Mouse (Mus musculus) CH12.LX (cell line): ENCODE measurements at regions not wholly inside any gene's neighbourhood (a gene's known extent, or its start where the extent isn't known, plus 50 kb on each side); places are given as distances from the start of the nearest gene placed in this dataset.

Source experiments
- DNase-seq: peaks from one replicate; pipeline ENCODE4 v3.0.0-alpha.2; 2013; ENCODE audit errors: extremely low read depth
- H3K27ac ChIP-seq: 2 replicates; pipeline ENCODE4 v1.5.1; 2012; ENCODE audit warnings: low read depth, mild to moderate bottlenecking, control low read depth, moderate library complexity; ENCODE audit not compliant: insufficient read depth
- H3K27me3 ChIP-seq: replicated peaks from 2 replicates; pipeline ENCODE3; 2012; ENCODE audit warnings: inconsistent platforms
- H3K36me3 ChIP-seq, 2 experiments: replicated peaks in 1 of 2; 2 replicates each; pipeline versions ENCODE3 to v1.6.1; 2012; ENCODE audit warnings: inconsistent platforms in 1 of 2, low read length in 1 of 2, mild to moderate bottlenecking in 1 of 2, mixed read lengths in 1 of 2, moderate library complexity in 1 of 2; ENCODE audit not compliant: control insufficient read depth in 1 of 2, insufficient read depth in 1 of 2
- H3K4me1 ChIP-seq, 2 experiments: 2 replicates each; pipeline ENCODE4 v1.6.1; 2012; ENCODE audit warnings: inconsistent platforms in 1 of 2, moderate library complexity in 1 of 2; ENCODE audit not compliant: insufficient read depth in 2 of 2, control insufficient read depth in 1 of 2
- H3K4me2 ChIP-seq: 2 replicates; pipeline ENCODE4 v1.6.1; 2012; ENCODE audit warnings: low read depth, mild to moderate bottlenecking, control low read depth; ENCODE audit not compliant: poor library complexity, insufficient read depth, severe bottlenecking
- H3K4me3 ChIP-seq, 3 experiments: fragments of 150-350 bp in 1 of 3; sonication (generic) in 1 of 3; replicated peaks in 1 of 3; 2 replicates each; pipeline versions ENCODE3 to v1.5.1; 2011 to 2012; ENCODE audit warnings: low read depth in 2 of 3, low read length in 2 of 3, mild to moderate bottlenecking in 2 of 3, moderate library complexity in 2 of 3, control low read depth in 1 of 3, improper control_type of control experiment in 1 of 3, inconsistent platforms in 1 of 3, mixed read lengths in 1 of 3; ENCODE audit not compliant: poor library complexity in 1 of 3
- H3K79me2 ChIP-seq: replicated peaks from 2 replicates; pipeline ENCODE4 v1.6.1; 2012; ENCODE audit warnings: mild to moderate bottlenecking, moderate library complexity; ENCODE audit not compliant: control insufficient read depth, poor library complexity, insufficient read depth, severe bottlenecking; ENCODE audit errors: extremely low read depth
- H3K9ac ChIP-seq: 2 replicates; pipeline ENCODE4 v1.6.1; 2012; ENCODE audit warnings: low read depth, mild to moderate bottlenecking, control low read depth, moderate library complexity; ENCODE audit not compliant: insufficient read depth
- H3K9me3 ChIP-seq: replicated peaks from 2 replicates; pipeline ENCODE3; 2012; ENCODE audit warnings: low read length, inconsistent platforms, mixed read lengths
- BHLHE40 ChIP-seq: IDR thresholded peaks from 2 replicates; pipeline ENCODE4 v1.6.1; 2011; ENCODE audit warnings: mild to moderate bottlenecking, low read depth, low read length, improper control_type of control experiment
- CHD2 ChIP-seq: IDR thresholded peaks from 2 replicates; pipeline ENCODE4 v1.6.1; 2011; ENCODE audit warnings: low read length, improper control_type of control experiment
- CTCF ChIP-seq, 2 experiments: IDR thresholded peaks in 1 of 2; conservative IDR thresholded peaks in 1 of 2; 2 replicates each; pipeline ENCODE4 v1.5.1; 2011 to 2012; ENCODE audit warnings: low read depth in 2 of 2, low read length in 2 of 2, improper control_type of control experiment in 1 of 2, inconsistent platforms in 1 of 2, mild to moderate bottlenecking in 1 of 2, moderate library complexity in 1 of 2
- E2F4 ChIP-seq: IDR thresholded peaks from 2 replicates; pipeline ENCODE4 v1.6.1; 2011; ENCODE audit warnings: low read depth, low read length, improper control_type of control experiment; ENCODE audit not compliant: insufficient replicate concordance
- EP300 ChIP-seq: IDR thresholded peaks from 2 replicates; pipeline ENCODE4 v1.6.1; 2011; ENCODE audit warnings: low read length, improper control_type of control experiment
- GABPA ChIP-seq: IDR thresholded peaks from 2 replicates; pipeline ENCODE4 v1.6.1; 2012; ENCODE audit warnings: low read depth, low read length, improper control_type of control experiment, inconsistent platforms; ENCODE audit not compliant: insufficient replicate concordance
- IRF4 ChIP-seq: IDR thresholded peaks from 2 replicates; pipeline ENCODE4 v1.6.1; 2014; ENCODE audit warnings: low read depth, mild to moderate bottlenecking, inconsistent platforms, low read length, improper control_type of control experiment
- JUN ChIP-seq: IDR thresholded peaks from 2 replicates; pipeline ENCODE4 v1.6.1; 2011; ENCODE audit warnings: low read depth, mild to moderate bottlenecking, low read length, improper control_type of control experiment, moderate library complexity; ENCODE audit not compliant: insufficient read depth
- JUND ChIP-seq: conservative IDR thresholded peaks from 2 replicates; pipeline ENCODE4 v1.6.1; 2011; ENCODE audit warnings: low read depth, low read length, improper control_type of control experiment
- KAT2A ChIP-seq: IDR thresholded peaks from 2 replicates; pipeline ENCODE4 v1.6.1; 2012; ENCODE audit warnings: low read length, improper control_type of control experiment, inconsistent platforms; ENCODE audit not compliant: insufficient replicate concordance
- MAFK ChIP-seq: IDR thresholded peaks from 2 replicates; pipeline ENCODE4 v1.6.1; 2011; ENCODE audit warnings: low read length, improper control_type of control experiment; ENCODE audit not compliant: insufficient replicate concordance
- MAX ChIP-seq: IDR thresholded peaks from 2 replicates; pipeline ENCODE4 v1.6.1; 2011; ENCODE audit warnings: low read length, improper control_type of control experiment
- MAZ ChIP-seq: IDR thresholded peaks from 2 replicates; pipeline ENCODE4 v1.6.1; 2012; ENCODE audit warnings: low read depth, mild to moderate bottlenecking, inconsistent platforms, low read length, improper control_type of control experiment, moderate library complexity
- MEF2A ChIP-seq: IDR thresholded peaks from 2 replicates; pipeline ENCODE4 v1.6.1; 2014; ENCODE audit warnings: low read depth, mild to moderate bottlenecking, inconsistent platforms, low read length, improper control_type of control experiment, borderline replicate concordance
- MYC ChIP-seq: IDR thresholded peaks from 2 replicates; pipeline ENCODE4 v1.6.1; 2011; ENCODE audit warnings: low read depth, mild to moderate bottlenecking, improper control_type of control experiment, low read length
- NELFE ChIP-seq: IDR thresholded peaks from 2 replicates; pipeline ENCODE4 v1.6.1; 2011; ENCODE audit warnings: low read depth, low read length, improper control_type of control experiment
- PAX5 ChIP-seq: IDR thresholded peaks from 2 replicates; pipeline ENCODE4 v1.6.1; 2012; ENCODE audit warnings: low read length, inconsistent platforms, mixed read lengths
- POLR2AphosphoS2 ChIP-seq: IDR thresholded peaks from 2 replicates; pipeline ENCODE4 v1.6.1; 2011; ENCODE audit warnings: low read depth, low read length, improper control_type of control experiment
- SIN3A ChIP-seq: IDR thresholded peaks from 2 replicates; pipeline ENCODE4 v1.6.1; 2012; ENCODE audit warnings: low read length, improper control_type of control experiment, inconsistent platforms
- TBP ChIP-seq: conservative IDR thresholded peaks from 2 replicates; pipeline ENCODE4 v1.6.1; 2011; ENCODE audit warnings: low read depth, low read length, improper control_type of control experiment
- TCF12 ChIP-seq: IDR thresholded peaks from 2 replicates; pipeline ENCODE4 v1.6.1; 2014; ENCODE audit warnings: low read depth, mild to moderate bottlenecking, inconsistent platforms, low read length, improper control_type of control experiment
- UBTF ChIP-seq: IDR thresholded peaks from 2 replicates; pipeline ENCODE4 v1.6.1; 2012; ENCODE audit warnings: low read depth, mild to moderate bottlenecking, inconsistent platforms, low read length, improper control_type of control experiment, moderate library complexity
- ZC3H11A ChIP-seq: IDR thresholded peaks from 2 replicates; pipeline ENCODE4 v1.6.1; 2012; ENCODE audit warnings: low read depth, mild to moderate bottlenecking, inconsistent platforms, low read length, improper control_type of control experiment
- ZKSCAN1 ChIP-seq: IDR thresholded peaks from 2 replicates; pipeline ENCODE4 v1.6.1; 2012; ENCODE audit warnings: low read depth, inconsistent platforms, low read length, improper control_type of control experiment, borderline replicate concordance
- dilution Hi-C: fragments of 300-500 bp; cut with MboI; formaldehyde crosslinking; loops from 2 replicates; pipeline ENCODE4 v1.14.3; 2020; ENCODE audit warnings: low sequenced_read_pairs; ENCODE audit not compliant: extremely low pct_unique_long_range_greater_than_20kb, extremely low pct_ligation_motif_present
- in situ Hi-C: fragments of 300-500 bp; cut with MboI; formaldehyde crosslinking; loops from 3 replicates; pipeline ENCODE4 v1.14.3; 2019; ENCODE audit warnings: low sequenced_read_pairs, low pct_ligation_motif_present, low pct_unique_long_range_greater_than_20kb, mixed read lengths

GRCm38 (mm10) chr3:6887936-6888335 lies 267.7 kb upstream of the 1700008P02Rik start:
- dilution Hi-C loops, result no loop called here
- in situ Hi-C loops, result no loop called here
- no peak overlapping the region for H3K4me2 ChIP-seq

GRCm38 (mm10) chr3:6887053-6887700 lies 266.9 kb upstream of the 1700008P02Rik start:
- in situ Hi-C loops, result no loop called here
- Histone ChIP-seq H3K79me2 (no peaks in the 10 kb centered on the region), H3K4me2 (no peak overlapping the region)

More at GRCm38 (mm10) chr3:6887936-6888335, 267.7 kb upstream of the 1700008P02Rik start:
- Histone ChIP-seq H3K27ac (no peak overlapping the region), H3K9ac (no peak overlapping the region), H3K4me1 (no peaks in the 10 kb centered on the region), H3K79me2 (no peaks in the 10 kb centered on the region), H3K27me3 (no peaks in the 10 kb centered on the region), H3K9me3 (no peaks in the 10 kb centered on the region), H3K36me3 (no peaks in the 10 kb centered on the region), H3K4me3 (no peak overlapping the region)
- TF ChIP-seq UBTF (no peak), SIN3A (no peak), MAFK (no peak), TBP (no peak), JUND (no peak), IRF4 (no peak), MEF2A (no peak), JUN (no peak), MAZ (no peak), CTCF (conservative IDR thresholded peaks at IDR 0.05 in 1 of 2, IDR thresholded peaks at IDR 0.05 in 1 of 2; ENCODE audit: low read depth in 2 of 2, low read length in 2 of 2) (no peak), ZC3H11A (no peak), NELFE (no peak), TCF12 (no peak), MYC (no peak), POLR2AphosphoS2 (no peak), BHLHE40 (no peak), ZKSCAN1 (no peak), PAX5 (no peak)
- DNase-seq, result no peak

More at GRCm38 (mm10) chr3:6887053-6887700, 266.9 kb upstream of the 1700008P02Rik start:
- dilution Hi-C loops, result no loop called here
- DNase-seq, result no peak
- Histone ChIP-seq H3K9me3 (no peaks in the 10 kb centered on the region), H3K27me3 (no peaks in the 10 kb centered on the region), H3K4me1 (no peaks in the 10 kb centered on the region), H3K4me3 (no peak overlapping the region), H3K9ac (no peak overlapping the region), H3K27ac (no peak overlapping the region), H3K36me3 (no peaks in the 10 kb centered on the region)
- TF ChIP-seq MAX, result no peak
- TF ChIP-seq MEF2A, result no peak
- TF ChIP-seq POLR2AphosphoS2, result no peak
- TF ChIP-seq EP300, result no peak
- TF ChIP-seq E2F4, result no peak
- no peak for TF ChIP-seq ZC3H11A
- TF ChIP-seq CHD2, result no peak
- TF ChIP-seq GABPA, result no peak
- no peak for TF ChIP-seq JUND
- TF ChIP-seq UBTF, result no peak
- TF ChIP-seq ZKSCAN1, result no peak
- no peak for TF ChIP-seq KAT2A
- TF ChIP-seq JUN, result no peak
